Mouse (Mus musculus) thymus, adult 2 months (tissue): Measurements from ENCODE around the gene Celf2.

Experiments used
- CTCF ChIP-seq: fragments of 200-500 bp; IDR thresholded peaks from 2 replicates; pipeline ENCODE4 v1.5.1; 2012; ENCODE audit warnings: mild to moderate bottlenecking, control low read depth, low read length, moderate library complexity, borderline replicate concordance; ENCODE audit not compliant: control insufficient read depth, poor library complexity, insufficient read depth; ENCODE audit errors: extremely low read depth
- POLR2A ChIP-seq: fragments of 200-500 bp; IDR thresholded peaks from 2 replicates; pipeline ENCODE4 v1.6.1; 2012; ENCODE audit warnings: mild to moderate bottlenecking, low read length, control low read depth, moderate library complexity; ENCODE audit not compliant: control insufficient read depth, poor library complexity, insufficient read depth; ENCODE audit errors: extremely low read depth

DNA sequence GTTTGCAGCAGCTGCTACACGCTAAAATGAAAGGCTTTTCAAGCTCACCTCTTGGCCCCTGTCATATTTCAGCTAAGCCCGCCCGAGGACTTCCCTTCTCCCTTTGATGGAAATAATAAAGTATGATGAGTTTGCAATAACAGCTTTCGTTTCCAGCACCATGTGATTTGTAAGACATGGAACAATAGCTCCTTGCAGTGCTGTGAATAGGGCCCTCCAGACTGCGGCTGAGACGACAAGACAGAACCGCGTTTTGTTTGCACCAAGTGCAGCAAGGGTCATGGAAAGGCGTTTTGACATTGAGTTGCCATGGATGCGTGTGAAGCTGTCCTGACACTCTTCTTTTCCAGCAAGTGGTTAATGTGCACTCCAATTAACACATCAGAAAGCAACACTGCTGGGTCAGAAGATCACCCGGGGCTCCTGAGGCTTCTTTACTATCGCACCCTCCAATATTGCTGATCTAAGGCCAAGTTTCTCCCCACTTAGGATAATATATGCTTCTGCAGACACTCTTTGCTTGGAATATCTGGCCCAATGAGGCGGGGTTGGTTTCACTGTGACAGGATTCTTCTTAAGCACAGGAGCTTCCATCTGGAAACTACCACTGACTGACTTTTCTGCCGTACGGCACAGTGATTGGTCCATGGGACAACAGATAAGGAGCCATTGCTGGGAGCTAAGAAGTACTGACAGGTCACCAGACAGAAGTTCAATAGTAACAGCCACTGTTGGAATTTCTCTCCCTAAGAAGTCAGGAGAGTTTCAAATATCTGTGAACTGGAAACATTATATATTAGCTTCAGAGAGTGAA, 301.5 kb downstream of the Celf2 start:
- no peak for TF ChIP-seq POLR2A
- no peak for TF ChIP-seq CTCF
